Mouse (Mus musculus): ENCODE results near the gene Trappc10.

Trappc10 gene

DNA sequence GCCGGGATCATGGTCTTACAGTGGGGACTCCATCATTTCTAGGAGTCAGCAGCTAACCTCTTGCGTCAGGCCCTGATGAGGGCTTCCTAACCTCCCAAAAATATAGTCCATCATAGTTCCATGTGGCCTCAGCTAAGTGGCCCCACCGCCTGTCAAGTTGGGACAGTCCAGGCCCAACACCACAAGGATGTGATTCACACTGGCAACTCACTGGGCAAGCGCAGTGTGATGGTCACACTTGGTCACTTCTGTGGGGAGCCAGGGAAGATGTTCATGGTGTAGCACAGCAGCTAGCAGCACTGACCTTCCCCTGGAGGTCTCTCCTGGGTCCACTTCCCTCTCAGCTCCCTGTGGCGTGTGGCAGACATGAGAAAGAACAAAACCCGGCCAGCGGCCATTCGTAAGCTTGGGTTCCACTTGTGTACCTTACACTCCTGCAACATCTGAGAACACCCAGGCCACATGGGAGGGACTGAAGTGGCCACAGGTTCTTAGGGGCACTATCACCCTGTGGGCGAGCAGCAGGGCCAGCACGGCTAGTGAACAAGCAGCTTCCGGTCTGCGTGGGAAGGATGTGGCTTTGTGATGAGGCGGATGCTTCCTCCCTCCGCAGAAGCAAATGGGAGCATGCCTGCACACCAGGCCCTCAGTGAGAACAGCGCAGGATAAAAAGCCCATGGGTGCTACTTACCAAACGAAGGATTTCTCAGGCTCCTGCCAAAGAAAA, 83.9 kb downstream of the Trappc10 start:
- DNase-seq (ENCODE audit: low spot score) = no peak

DNA sequence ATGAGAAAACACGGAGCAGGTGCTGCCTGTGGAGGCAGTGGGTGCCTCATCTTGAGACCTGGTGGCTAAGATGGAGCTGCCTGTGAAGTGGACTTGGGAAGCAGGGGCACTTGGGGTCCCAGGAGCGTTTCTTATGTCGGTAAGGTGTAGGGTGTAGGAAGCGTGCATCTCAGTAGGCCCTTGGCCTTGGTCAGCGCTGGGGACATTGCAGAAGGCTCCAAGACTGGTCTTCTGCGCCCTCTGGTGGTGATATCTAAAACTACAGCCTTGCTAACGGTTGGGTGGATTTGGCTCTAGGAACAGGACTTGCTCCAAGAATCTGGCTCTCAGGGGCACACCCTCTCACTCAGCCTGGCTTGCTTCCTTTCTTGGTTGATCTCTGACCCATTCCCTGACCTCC, 84.5 kb downstream of the Trappc10 start:
- peak; percentile 89 for DNase-seq (ENCODE audit: low spot score)

DNA sequence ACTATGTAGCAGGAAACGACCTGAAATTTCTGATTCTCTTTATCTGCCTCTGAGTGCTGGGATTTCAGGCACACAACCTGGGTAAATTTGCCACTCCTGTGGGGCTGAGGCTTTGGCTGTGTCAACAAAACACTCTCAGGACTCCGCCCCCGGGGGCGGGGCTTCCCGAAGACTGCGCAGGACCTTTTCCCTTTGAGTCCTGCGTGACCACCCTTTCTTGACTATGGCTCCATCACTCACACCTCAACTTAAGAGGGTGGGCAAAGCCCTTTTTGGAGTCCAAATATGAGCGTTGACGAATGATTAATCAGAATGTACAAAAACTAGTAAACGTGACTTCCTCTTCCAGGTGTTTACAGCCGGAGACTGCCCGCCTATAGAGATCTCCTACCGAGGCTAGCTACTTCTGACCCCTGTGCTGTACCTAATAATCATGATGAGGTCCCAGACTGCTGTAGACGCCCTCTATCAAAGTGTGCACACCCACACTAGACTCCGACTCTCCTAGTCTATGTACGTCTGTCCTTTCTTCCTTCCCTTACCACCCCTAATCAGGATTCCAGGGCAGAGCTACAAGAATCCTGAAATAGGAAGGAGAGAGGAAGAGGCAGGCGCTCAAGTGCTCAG, 85.1 kb downstream of the Trappc10 start:
- no peak for DNase-seq (ENCODE audit: low spot score)

DNA sequence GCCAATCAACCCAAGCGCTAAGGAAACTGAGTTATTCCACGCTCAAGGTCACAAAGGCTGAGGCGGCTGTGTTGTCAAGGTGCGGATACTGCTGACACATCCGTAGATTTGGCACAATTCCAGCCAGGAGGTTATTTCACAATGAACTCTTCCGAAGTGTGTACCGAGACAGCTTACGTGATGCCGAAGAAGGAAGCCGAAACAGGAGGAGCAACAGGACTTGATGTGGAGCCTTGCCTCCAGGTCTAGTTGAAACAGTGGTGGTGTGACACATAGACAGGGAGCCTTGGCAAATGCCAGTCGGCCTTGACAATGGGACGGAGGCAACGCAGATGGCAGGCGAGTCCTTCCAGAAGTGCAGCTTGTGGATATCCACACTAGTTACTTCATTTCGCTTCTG, 86.4 kb downstream of the Trappc10 start:
- no peak for DNase-seq (ENCODE audit: low spot score)

DNA sequence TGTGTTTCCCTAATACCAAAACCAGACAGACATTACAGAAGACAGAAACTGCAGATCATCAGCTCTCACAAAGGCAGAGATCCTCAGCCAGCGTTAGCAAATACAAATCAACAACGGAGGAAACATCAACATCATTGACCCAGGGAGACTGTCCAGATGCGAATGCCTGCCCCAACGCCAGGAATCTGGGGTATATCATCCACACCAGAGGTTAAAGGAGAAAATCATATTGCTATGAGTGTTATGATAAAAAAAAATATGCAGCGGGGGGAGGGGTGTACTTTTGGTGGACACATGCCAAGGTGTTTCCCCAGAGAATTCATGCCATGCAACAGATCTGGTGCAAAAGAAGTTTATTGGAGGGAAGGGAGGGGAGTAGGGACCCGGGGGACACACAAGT, 87.5 kb downstream of the Trappc10 start:
- DNase-seq (ENCODE audit: low spot score) = no peak

GRCm38 (mm10) chr10:78148834-78149766, 95.3 kb downstream of the Trappc10 start:
- DNase-seq (ENCODE audit: low spot score) = no peak

DNA sequence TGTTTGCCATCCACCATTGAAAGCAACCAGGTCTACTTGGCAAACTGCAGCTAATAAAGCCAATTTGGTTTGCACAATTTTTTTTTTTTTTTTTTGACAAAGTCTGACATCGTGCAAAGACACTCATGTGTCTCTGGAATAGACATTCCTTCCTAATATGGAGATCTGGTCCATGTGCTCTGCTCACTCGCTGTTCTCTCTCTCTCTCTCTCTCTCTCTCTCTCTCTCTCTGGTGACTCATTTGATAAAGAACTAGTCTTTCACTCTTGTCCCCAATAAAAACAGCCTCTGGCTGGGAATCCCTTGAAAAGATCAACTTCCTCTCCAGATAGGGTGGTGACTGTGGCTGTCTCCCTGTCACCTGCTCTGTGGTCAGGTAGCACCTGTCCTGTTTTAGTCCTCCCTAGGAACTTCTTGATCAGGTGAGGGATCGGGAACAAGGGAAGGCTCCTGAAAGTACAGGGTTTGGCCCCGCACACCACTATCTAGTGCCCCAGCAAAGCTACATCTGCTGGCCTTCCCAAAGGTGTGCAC, 96.5 kb downstream of the Trappc10 start:
- no peak for DNase-seq (ENCODE audit: low spot score)

GRCm38 (mm10) chr10:78143727-78144505, 100.5 kb downstream of the Trappc10 start:
- peak; percentile 39 for DNase-seq (ENCODE audit: low spot score)

DNA sequence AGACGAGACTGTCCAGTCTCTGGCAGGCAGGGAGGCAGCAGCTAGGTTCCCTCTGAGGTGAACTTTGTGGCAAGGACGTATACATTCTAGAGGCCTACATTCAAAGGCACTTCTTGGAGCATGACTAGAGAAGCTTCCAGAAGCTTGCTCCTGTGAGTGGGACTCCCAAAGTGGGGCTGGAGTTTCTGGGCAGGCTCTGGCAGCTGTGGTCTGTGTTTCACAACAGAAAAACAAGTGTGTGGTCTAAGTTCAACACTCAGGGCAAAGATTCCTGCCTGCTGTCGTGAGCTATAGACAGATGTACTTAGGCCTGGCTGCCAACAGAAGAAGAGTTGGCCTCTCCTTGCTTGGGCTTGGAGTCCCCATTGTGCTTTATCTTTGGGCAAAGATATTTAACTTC, 103.6 kb downstream of the Trappc10 start:
- DNase-seq (ENCODE audit: low spot score) = peak; percentile 60

DNA sequence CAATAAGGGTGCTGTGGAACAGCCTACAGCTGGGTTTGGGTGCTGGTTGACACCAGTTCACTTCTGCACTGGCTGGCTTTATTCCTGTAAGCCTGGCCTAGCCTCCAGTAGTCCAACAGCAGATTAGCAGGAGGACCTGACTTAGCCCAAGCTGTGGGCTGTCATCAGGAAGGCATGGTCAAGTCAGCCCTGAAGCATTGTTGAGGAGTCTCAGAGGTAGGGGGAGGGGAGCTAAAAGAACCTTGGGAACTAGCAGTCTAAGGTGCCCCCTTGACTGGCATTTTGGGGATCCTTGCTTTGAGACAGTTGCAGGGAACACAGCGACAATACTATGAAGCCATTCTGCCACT, 104.2 kb downstream of the Trappc10 start:
- DNase-seq (ENCODE audit: low spot score) = no peak

DNA sequence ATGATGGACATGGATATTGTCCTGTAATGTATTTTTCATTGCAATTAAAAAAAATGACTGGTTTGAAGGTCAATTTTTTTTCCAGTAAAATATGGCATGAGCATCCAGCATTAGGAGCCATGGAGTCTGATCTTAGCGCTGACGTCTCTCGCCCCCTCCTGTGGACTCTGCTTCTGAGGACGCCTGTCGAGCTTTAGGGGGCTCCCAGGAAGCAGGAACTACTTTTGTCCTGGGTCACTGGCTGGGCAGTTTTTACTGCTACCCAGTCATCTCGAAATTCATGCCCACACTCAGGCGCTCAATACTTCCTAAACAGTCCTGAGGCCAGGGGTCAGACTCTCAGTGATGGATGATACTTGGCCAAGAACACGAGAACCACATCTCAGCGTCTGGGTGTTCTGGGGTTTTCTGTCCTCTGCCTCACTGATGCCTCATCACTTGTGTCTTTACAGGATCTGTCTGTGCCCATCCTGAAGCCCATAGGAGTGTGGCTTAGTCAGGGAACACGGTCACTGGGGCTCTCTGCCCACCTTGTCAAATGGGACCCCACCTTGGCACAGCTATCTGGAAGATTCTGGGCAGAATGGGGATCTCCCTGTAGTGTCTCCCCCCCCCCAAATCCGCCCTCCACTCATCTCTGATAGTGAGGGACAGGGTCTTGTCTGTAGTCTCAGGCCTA, 104.7 kb downstream of the Trappc10 start:
- no peak for DNase-seq (ENCODE audit: low spot score)

GRCm38 (mm10) chr10:78138812-78139523, 105.5 kb downstream of the Trappc10 start:
- DNase-seq (ENCODE audit: low spot score) = no peak

- DNase-seq (ENCODE audit: low spot score) = no peak
Measured at GRCm38 (mm10) chr10:78137191-78137590, 107.2 kb downstream of the Trappc10 start.
